Mouse (Mus musculus) cortical plate, adult 2 months (tissue): ENCODE measurements at regions not wholly inside any gene's neighbourhood (a gene's known extent, or its start where the extent isn't known, plus 50 kb on each side); places are given as distances from the start of the nearest gene placed in this dataset.
A peak's percentile ranks its signal among the peaks of the same experiment; 100 is the strongest.

ENCODE experiments used
- H3K27ac ChIP-seq: fragments of 200-500 bp; 2 replicates; pipeline ENCODE4 v1.5.1; 2012; ENCODE audit warnings: low read length, control low read depth, inconsistent platforms; ENCODE audit not compliant: insufficient read depth
- H3K4me1 ChIP-seq: fragments of 200-500 bp; 2 replicates; pipeline ENCODE4 v1.6.1; 2011; ENCODE audit warnings: low read length; ENCODE audit not compliant: control insufficient read depth, insufficient read depth
- H3K4me3 ChIP-seq: fragments of 200-500 bp; 2 replicates; pipeline ENCODE4 v1.5.1; 2011; ENCODE audit warnings: mild to moderate bottlenecking, low read length, control low read depth; ENCODE audit not compliant: insufficient read depth
- CTCF ChIP-seq: fragments of 200-500 bp; IDR thresholded peaks from 2 replicates; pipeline ENCODE4 v1.5.1; 2011; ENCODE audit warnings: mild to moderate bottlenecking, control low read depth, low read length; ENCODE audit not compliant: insufficient read depth; ENCODE audit errors: extremely low read depth
- POLR2A ChIP-seq: fragments of 200-500 bp; IDR thresholded peaks from 2 replicates; pipeline ENCODE4 v1.6.1; 2011; ENCODE audit warnings: mild to moderate bottlenecking, low read length, control low read depth; ENCODE audit not compliant: insufficient read depth; ENCODE audit errors: extremely low read depth

GRCm38 (mm10) chr12:30647511-30647910 lies 63.3 kb downstream of the Tmem18 start:
- no peaks in the 10 kb centered on the region for H3K4me1 ChIP-seq
- H3K4me3 ChIP-seq: no peak overlapping the region
- H3K27ac ChIP-seq: no peak overlapping the region
- no peak for TF ChIP-seq CTCF
- TF ChIP-seq POLR2A: no peak

DNA sequence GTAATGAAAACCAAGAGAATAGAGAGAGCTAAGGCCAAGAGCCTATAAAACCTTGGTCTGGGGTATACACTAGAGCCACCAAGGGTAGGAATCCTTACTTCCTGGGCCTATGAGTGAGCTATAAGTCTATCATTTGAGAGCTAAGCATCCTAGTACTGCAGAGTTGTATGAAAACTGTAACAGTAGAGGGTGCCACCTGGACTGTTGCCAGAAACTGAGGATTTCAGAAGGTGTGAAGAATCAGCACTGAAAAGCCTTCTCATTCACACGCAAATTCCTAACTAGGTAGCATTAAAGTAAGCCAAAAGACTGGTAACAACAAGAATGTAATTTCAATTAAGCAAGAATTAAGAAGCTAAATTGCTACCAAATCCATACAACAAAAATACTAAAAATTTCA lies 67.3 kb downstream of the Tmem18 start:
- no peak overlapping the region for H3K4me3 ChIP-seq
- TF ChIP-seq CTCF (no peak), POLR2A (no peak)

DNA sequence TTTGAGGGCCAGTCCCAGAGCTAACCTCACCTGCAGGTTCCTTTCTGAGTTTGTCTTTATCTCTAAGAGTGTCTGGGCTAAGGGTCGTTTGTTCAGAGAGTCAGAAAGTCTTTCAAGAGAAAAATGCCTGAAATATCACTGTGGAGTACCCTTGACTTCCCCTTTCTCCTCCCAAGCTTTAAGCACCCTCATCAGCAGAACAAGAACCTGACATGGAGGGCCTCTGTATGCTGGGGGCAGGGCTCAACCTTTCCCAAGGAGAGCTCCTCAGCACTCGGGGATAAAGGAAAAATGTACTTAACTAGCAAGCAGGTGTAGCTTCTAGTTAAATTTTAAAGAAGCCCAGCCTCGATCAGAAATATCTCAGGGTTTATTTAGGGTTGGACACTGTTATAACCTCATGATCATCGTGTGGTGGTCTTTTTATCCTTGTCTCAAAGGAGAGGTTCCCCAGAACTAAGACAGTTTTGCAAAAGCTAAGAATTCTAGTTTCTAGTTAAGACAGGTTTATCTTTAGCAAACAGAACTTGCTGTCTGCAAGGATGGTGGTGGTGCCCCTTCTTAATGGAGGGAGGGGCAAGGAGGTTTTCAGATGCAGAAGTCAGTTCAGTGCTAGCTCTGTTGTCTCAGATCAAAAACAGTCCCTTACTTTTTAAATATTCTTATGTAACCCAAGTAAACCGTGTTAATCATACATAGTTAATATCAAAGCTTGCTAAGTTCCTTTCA lies 70.3 kb downstream of the Tmem18 start:
- no peak overlapping the region for H3K4me3 ChIP-seq
- TF ChIP-seq CTCF: no peak
- TF ChIP-seq POLR2A: no peak
- H3K27ac ChIP-seq: no peak overlapping the region
- H3K4me1 ChIP-seq: no peaks in the 10 kb centered on the region

More for the DNA sequence above, 67.3 kb downstream of the Tmem18 start:
- no peak overlapping the region for H3K27ac ChIP-seq
- no peaks in the 10 kb centered on the region for H3K4me1 ChIP-seq

DNA sequence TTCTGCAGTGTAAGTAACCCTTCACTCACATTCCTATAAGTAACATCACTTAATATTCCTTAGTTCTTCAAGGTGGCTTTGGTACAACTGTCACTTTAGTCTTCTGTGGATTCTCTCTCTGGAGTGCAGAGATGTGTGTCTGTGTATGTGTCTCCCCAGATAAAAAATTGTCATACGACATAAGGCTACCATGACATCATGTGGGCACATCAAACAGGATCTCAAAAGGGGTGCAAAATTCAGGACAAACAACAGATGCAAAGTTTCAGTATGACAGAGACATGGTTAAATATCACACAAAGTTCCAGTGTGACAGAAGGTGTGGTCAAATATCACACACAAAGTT lies 70.8 kb downstream of the Tmem18 start:
- Histone ChIP-seq H3K27ac (no peak overlapping the region), H3K4me3 (no peak overlapping the region), H3K4me1 (no peaks in the 10 kb centered on the region)
- no peak for TF ChIP-seq POLR2A
- TF ChIP-seq CTCF: no peak

DNA sequence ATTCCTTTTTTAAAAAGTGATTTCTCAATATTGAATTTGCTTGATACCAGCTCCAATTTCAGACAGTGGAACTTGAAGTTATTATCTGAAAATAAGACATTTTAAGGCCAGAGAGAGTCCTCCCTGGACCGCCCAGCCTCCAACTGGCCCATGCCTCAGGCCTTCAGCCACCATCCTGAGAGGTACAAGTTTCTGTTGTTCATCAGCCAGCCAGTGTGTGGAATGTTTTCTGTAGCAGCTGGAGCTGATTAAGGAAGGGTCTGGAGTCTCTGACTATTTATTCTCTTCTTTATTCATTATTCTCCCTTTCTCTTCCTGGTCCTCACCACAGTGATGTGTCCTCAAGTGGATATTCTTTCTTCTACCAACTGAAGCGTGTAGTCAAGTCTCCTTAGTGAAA lies 94.6 kb downstream of the Tmem18 start:
- no peak overlapping the region for H3K27ac ChIP-seq
- H3K4me1 ChIP-seq: no peaks in the 10 kb centered on the region
- no peak for TF ChIP-seq CTCF
- TF ChIP-seq POLR2A: no peak
- H3K4me3 ChIP-seq: no peak overlapping the region

DNA sequence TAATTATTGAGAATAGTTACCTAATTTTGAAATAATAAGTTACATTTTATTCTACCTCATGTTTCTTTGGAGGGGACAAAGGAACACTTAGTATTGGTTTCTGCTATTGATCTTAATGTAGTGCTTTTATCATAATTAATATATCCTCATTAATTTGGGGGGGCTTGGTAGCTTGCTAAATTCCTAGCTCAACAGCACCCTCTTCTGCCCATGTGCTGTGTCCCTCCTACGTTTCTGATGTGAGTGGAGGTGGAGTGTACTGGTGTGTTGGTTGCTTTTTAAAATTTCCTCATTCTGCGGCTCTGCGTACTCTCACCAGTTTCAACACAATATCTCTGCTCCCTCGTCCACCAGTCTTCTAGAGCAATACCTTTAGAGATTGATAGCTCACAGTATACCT lies 105.8 kb downstream of the Tmem18 start:
- Histone ChIP-seq H3K4me1 (no peaks in the 10 kb centered on the region), H3K4me3 (no peak overlapping the region), H3K27ac (no peak overlapping the region)
- no peak for TF ChIP-seq POLR2A
- 0 out of 2 replicates have a peak, but pooled peaks have one; percentile 9 for TF ChIP-seq CTCF

- Histone ChIP-seq H3K27ac (no peak overlapping the region), H3K4me1 (no peaks in the 10 kb centered on the region), H3K4me3 (no peak overlapping the region)
- TF ChIP-seq CTCF (no peak), POLR2A (no peak)
Observed at GRCm38 (mm10) chr12:30693540-30693939, 109.3 kb downstream of the Tmem18 start.

DNA sequence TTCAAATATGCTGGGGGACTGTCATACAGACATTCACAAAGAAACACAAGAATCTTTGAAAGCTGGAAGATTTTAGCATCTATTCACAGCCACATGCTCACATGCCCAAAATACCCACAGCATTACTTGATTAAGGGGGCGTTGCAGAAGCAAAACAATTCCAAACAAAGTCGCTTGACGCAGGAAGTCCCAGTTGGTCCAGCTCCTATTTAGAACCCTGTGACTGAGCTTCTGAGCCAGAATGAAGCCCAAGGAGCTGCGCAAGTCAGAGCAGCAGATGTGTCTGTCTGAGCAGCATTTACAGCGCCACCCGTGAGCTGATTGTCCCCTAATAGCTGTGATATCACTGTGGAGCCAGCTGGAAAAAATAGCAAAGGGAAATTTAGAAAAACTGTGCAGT lies 114.0 kb downstream of the Tmem18 start:
- TF ChIP-seq POLR2A (no peak), CTCF (no peak)
- Histone ChIP-seq H3K4me1 (no peaks in the 10 kb centered on the region), H3K27ac (no peak overlapping the region), H3K4me3 (no peak overlapping the region)

- no peak overlapping the region for H3K27ac ChIP-seq
- H3K4me1 ChIP-seq: no peaks in the 10 kb centered on the region; the same call in 1 of the 2 replicates
- TF ChIP-seq CTCF (no peak), POLR2A (no peak)
- H3K4me3 ChIP-seq: no peak overlapping the region
Observed at GRCm38 (mm10) chr12:30703691-30704090, 119.5 kb downstream of the Tmem18 start.

DNA sequence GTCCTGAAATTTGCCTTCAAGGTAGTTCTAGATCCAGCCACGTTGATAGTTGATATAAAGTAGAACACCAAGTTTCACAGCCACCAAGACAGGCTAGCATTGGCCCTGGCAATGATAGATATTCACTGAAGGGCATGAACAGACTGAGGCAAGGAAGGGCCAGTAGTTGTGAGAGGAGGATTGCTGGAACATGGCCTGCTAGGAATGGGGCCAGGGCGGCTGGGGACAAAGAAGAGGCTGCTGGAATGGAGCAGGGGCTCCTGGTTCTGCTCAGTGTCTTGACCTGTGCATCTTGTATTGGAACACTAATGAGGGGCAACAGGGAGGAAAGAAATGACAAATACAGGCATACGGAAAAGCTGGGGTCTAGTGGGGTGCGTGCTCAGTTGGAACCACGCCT lies 123.0 kb downstream of the Tmem18 start:
- TF ChIP-seq POLR2A (no peak), CTCF (no peak)
- no peaks in the 10 kb centered on the region; the same call in 1 of the 2 replicates for H3K4me1 ChIP-seq
- no peak overlapping the region for H3K27ac ChIP-seq

DNA sequence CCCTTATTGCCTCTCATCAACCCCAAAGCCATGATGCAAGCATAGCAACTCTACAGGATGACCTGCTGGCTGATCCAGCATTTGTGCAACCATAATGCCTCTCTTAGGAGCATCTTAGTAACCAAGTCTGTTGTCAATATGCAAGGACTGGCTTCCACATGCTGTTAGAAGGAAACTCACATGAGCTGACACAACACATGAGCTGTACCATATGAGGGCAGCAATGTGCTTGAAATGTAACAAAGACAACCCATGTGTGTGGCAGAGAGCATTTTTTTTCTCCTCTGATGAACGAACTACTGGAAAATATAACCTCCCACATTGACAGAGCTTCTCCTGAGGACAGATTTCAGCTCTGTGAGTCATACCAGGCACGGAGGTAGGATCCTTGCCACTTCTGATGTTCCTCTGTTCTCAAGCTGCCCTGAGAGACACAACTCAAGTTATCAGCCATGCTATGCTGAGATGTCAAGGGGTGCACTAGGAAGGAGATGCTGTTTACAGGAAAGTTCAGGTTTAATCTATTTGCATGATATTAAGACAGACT lies 124.5 kb downstream of the Tmem18 start:
- Histone ChIP-seq H3K27ac (no peak overlapping the region), H3K4me1 (no peaks in the 10 kb centered on the region; the same call in 1 of the 2 replicates), H3K4me3 (no peak overlapping the region)
- TF ChIP-seq CTCF (0 out of 2 replicates have a peak, but pooled peaks have one; percentile 12), POLR2A (no peak)

More for the DNA sequence above, 123.0 kb downstream of the Tmem18 start:
- H3K4me3 ChIP-seq: no peak overlapping the region
